18 mouse cellular contexts compared by ENCODE assay signal in the genomic region with DNA sequence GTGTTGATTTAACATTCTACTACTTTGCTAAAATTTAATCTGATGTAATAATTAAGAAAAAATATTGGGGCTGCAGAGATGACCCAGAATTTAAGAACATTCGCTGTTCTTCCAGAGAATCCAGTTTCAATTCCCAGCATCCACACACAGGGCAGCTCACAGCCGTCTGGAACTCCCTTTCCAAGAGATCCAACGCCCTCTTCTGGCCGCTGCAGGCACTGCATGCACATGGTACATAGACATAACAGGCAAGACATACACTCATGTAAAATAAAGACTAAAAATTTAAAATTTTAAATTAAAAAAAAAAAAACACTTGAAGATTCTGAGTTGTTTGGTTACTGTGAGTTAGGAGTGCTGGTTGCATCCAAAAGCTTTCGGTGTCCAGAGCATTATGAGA. TPM values are rescaled to one million over a fixed set of nuclear protein-coding genes. Genes with fewer than 3 reads are reported as not detected.
A peak's percentile ranks its signal among the peaks of the same experiment; 100 is the strongest.
DNase-seq lines count a peak whose midpoint lies in the region; ATAC-seq lines count a peak whose summit lies in the region.
"Had no signal": no experiment of that assay in that cellular context is flagged by ENCODE, and none has a peak within 500 bp of the region (broad histone marks: within the 10 kb centered on the region; RNA-seq: fewer than 3 reads in every experiment).

No protein-coding gene starts in this region.

- peak; percentile 13 for DNase-seq in CD4-positive, CD25-positive, alpha-beta regulatory T cell, adult 2 months (ENCODE audit: low read depth, low spot score)
- DNase-seq in limb, embryonic 11.5 days (ENCODE audit: low spot score): peak; percentile 33
- no peak for DNase-seq in limb, embryonic 10.5 days (ENCODE audit: low spot score)
- DNase-seq in thymus, postnatal 4 days: peak; percentile 43
- DNase-seq in thymus, postnatal 25 days: no peak
- DNase-seq in testis, postnatal 14 days (ENCODE audit: low spot score): peak; percentile 75
- DNase-seq in urinary bladder, postnatal 14 days (ENCODE audit: low spot score): no peak
- DNase-seq: right cerebral cortex, postnatal 14 days had no signal

- WGBS in limb, embryonic 11.5 days: 60% methylated on average over 5 of the region's 5 CpGs
- WGBS in limb, embryonic 10.5 days: 55% methylated on average over 5 of the region's 5 CpGs

- no peaks in the 10 kb centered on the region for H3K27me3 ChIP-seq in limb, embryonic 11.5 days (ENCODE audit: control insufficient read depth, insufficient read depth, low read length)
- no peaks in the 10 kb centered on the region for H3K27me3 ChIP-seq in limb, embryonic 10.5 days (ENCODE audit: low read depth, poor library complexity, severe bottlenecking)
- H3K27me3 ChIP-seq: embryonic facial prominence, embryonic 15.5 days; lung, embryonic 15.5 days; midbrain, embryonic 15.5 days; neural tube, embryonic 13.5 days; Patski; stomach, embryonic 15.5 days had no signal

- H3K9ac ChIP-seq in limb, embryonic 11.5 days (ENCODE audit: low read length): no peak overlapping the region
- H3K9ac ChIP-seq: embryonic facial prominence, embryonic 15.5 days; lung, embryonic 15.5 days; midbrain, embryonic 15.5 days; neural tube, embryonic 13.5 days; stomach, embryonic 15.5 days had no signal

- no peak for ATAC-seq in CD4-positive, CD25-positive, alpha-beta regulatory T cell, adult 4 months
- ATAC-seq in limb, embryonic 11.5 days (ENCODE audit: insufficient number of reproducible peaks, low FRiP score, low TSS enrichment, low read depth): no peak
- ATAC-seq: forebrain, embryonic 16.5 days; hindbrain, embryonic 16.5 days; midbrain, embryonic 15.5 days; Patski had no signal

- no peak overlapping the region for H3K27ac ChIP-seq in limb, embryonic 11.5 days (replicated peaks; ENCODE audit: low read depth, low read length)
- H3K27ac ChIP-seq in limb, embryonic 10.5 days: no peak overlapping the region
- H3K27ac ChIP-seq: embryonic facial prominence, embryonic 15.5 days; lung, embryonic 15.5 days; midbrain, embryonic 15.5 days; neural tube, embryonic 13.5 days; stomach, embryonic 15.5 days had no signal

- H3K4me3 ChIP-seq in limb, embryonic 11.5 days (ENCODE audit: low read depth, low read length): no peak overlapping the region
- H3K4me3 ChIP-seq in limb, embryonic 10.5 days: no peak overlapping the region
- H3K4me3 ChIP-seq: embryonic facial prominence, embryonic 15.5 days; lung, embryonic 15.5 days; midbrain, embryonic 15.5 days; neural tube, embryonic 13.5 days; stomach, embryonic 15.5 days had no signal

- H3K4me2 ChIP-seq in limb, embryonic 11.5 days (ENCODE audit: low read depth, severe bottlenecking): no peak overlapping the region
- H3K4me2 ChIP-seq: embryonic facial prominence, embryonic 15.5 days; lung, embryonic 15.5 days; midbrain, embryonic 15.5 days; neural tube, embryonic 13.5 days; stomach, embryonic 15.5 days had no signal

- no peaks in the 10 kb centered on the region for H3K9me3 ChIP-seq in limb, embryonic 11.5 days (ENCODE audit: control insufficient read depth, low read length)
- H3K9me3 ChIP-seq in limb, embryonic 10.5 days (replicated peaks): no peaks in the 10 kb centered on the region
- H3K9me3 ChIP-seq: embryonic facial prominence, embryonic 15.5 days; lung, embryonic 15.5 days; midbrain, embryonic 15.5 days; neural tube, embryonic 13.5 days; stomach, embryonic 15.5 days had no signal

- no peaks in the 10 kb centered on the region for H3K4me1 ChIP-seq in limb, embryonic 11.5 days (ENCODE audit: control insufficient read depth, insufficient read depth, low read length)
- peaks cover 10% of the 10 kb centered on the region for H3K4me1 ChIP-seq in limb, embryonic 10.5 days
- H3K4me1 ChIP-seq: embryonic facial prominence, embryonic 15.5 days; lung, embryonic 15.5 days; midbrain, embryonic 15.5 days; neural tube, embryonic 13.5 days; stomach, embryonic 15.5 days had no signal

- H3K36me3 ChIP-seq in limb, embryonic 11.5 days (ENCODE audit: control insufficient read depth, insufficient read depth, low read length): no peaks in the 10 kb centered on the region
- no peaks in the 10 kb centered on the region for H3K36me3 ChIP-seq in limb, embryonic 10.5 days
- H3K36me3 ChIP-seq: embryonic facial prominence, embryonic 15.5 days; lung, embryonic 15.5 days; midbrain, embryonic 15.5 days; neural tube, embryonic 13.5 days; stomach, embryonic 15.5 days had no signal

RNA-seq across cellular contexts. Expression of gene Clec10a, which starts 16.3 kb away (rescaled TPM):
- not detected for polyA plus RNA-seq in CD4-positive, CD25-positive, alpha-beta regulatory T cell, adult 4 months (2017; shearing (Covaris generic))
- polyA plus RNA-seq in limb, embryonic 11.5 days (2014; fragmentation: Nextera tagmentation; extraction: Ambion mirVana): not detected in 2 replicates
- not detected in 2 replicates for polyA plus RNA-seq in limb, embryonic 10.5 days (2016; fragmentation: Nextera tagmentation; extraction: Ambion mirVana)
- polyA plus RNA-seq: Patski had no signal

RNA-seq across cellular contexts. Expression of gene Slc16a11, which starts 40.3 kb away (rescaled TPM):
- polyA plus RNA-seq in CD4-positive, CD25-positive, alpha-beta regulatory T cell, adult 4 months (2017; shearing (Covaris generic)): not detected
- 0.21 and 0.67 TPM in 2 replicates for polyA plus RNA-seq in limb, embryonic 11.5 days (2014; fragmentation: Nextera tagmentation; extraction: Ambion mirVana)
- polyA plus RNA-seq in limb, embryonic 10.5 days (2016; fragmentation: Nextera tagmentation; extraction: Ambion mirVana): 0.84 and 1.6 TPM in 2 replicates

RNA-seq across cellular contexts. Expression of gene Mgl2, which starts 42.2 kb away (rescaled TPM):
- not detected for polyA plus RNA-seq in CD4-positive, CD25-positive, alpha-beta regulatory T cell, adult 4 months (2017; shearing (Covaris generic))
- 0.21 TPM in 1 of 2 replicates, not detected in the other for polyA plus RNA-seq in limb, embryonic 11.5 days (2014; fragmentation: Nextera tagmentation; extraction: Ambion mirVana)
- polyA plus RNA-seq in limb, embryonic 10.5 days (2016; fragmentation: Nextera tagmentation; extraction: Ambion mirVana): 0.10 and 0.16 TPM in 2 replicates
- polyA plus RNA-seq: heart, postnatal 0 days; Patski had no signal

RNA-seq across cellular contexts. Expression of gene Slc16a13, which starts 48.6 kb away (rescaled TPM):
- 1 to 10 TPM; 2.7 to 3.9 TPM for polyA plus RNA-seq in CD4-positive, CD25-positive, alpha-beta regulatory T cell, adult 4 months (2017; shearing (Covaris generic))
- 17.0 and 17.8 TPM in 2 replicates for polyA plus RNA-seq in limb, embryonic 11.5 days (2014; fragmentation: Nextera tagmentation; extraction: Ambion mirVana)
- 11.6 and 16.3 TPM in 2 replicates for polyA plus RNA-seq in limb, embryonic 10.5 days (2016; fragmentation: Nextera tagmentation; extraction: Ambion mirVana)

RNA-seq across cellular contexts. Expression of gene Bcl6b, which starts 57.3 kb away (rescaled TPM):
- under 1 TPM; 0.31 to 0.56 TPM for polyA plus RNA-seq in CD4-positive, CD25-positive, alpha-beta regulatory T cell, adult 4 months (2017; shearing (Covaris generic))
- polyA plus RNA-seq in limb, embryonic 11.5 days (2014; fragmentation: Nextera tagmentation; extraction: Ambion mirVana): 7.3 and 7.5 TPM in 2 replicates
- polyA plus RNA-seq in limb, embryonic 10.5 days (2016; fragmentation: Nextera tagmentation; extraction: Ambion mirVana): 5.6 and 7.5 TPM in 2 replicates
- polyA plus RNA-seq: Patski had no signal

Comparison
In these comparisons a context has a peak if more than half of its experiments do, and no peak if none do; other contexts are left out.
1. DNase-seq: peak in CD4-positive, CD25-positive, alpha-beta regulatory T cell, adult 2 months (single experiment), limb, embryonic 11.5 days (single experiment), thymus, postnatal 4 days (single experiment) and testis, postnatal 14 days (single experiment); none in limb, embryonic 10.5 days (single experiment), thymus, postnatal 25 days (single experiment) and urinary bladder, postnatal 14 days (single experiment).